Mouse (Mus musculus) Patski (cell line): ENCODE results near the gene Pm20d1. TPM values are rescaled to one million over a fixed set of nuclear protein-coding genes. Genes with fewer than 3 reads are reported as not detected.
A peak's percentile ranks its signal among the peaks of the same experiment; 100 is the strongest.

Experiments used
- ATAC-seq: fragments of 100-300 bp; one replicate; pipeline ENCODE4 v1.8.0; 2021
- CTCF ChIA-PET: fragments of 350-600 bp; sonication (Branson Sonifier 250); formaldehyde crosslinking; loops from one replicate; lab custom pipeline; 2022; ENCODE audit warnings: inconsistent platforms; lab: Charles Lee
- POLR2A ChIA-PET: fragments of 350-600 bp; sonication (Branson Sonifier 250); formaldehyde crosslinking; loops from one replicate; lab custom pipeline; 2022; ENCODE audit warnings: antibody characterized with exemption, inconsistent platforms; lab: Charles Lee
- DNase-seq: peaks from one replicate; pipeline ENCODE4 v3.0.0-alpha.2; 2011; ENCODE audit warnings: low read depth, low spot score
- H3K27me3 ChIP-seq: fragments of 371-371 bp; one replicate; pipeline ENCODE4 v1.5.1; 2021
- CTCF ChIP-seq: fragments of 100-300 bp; IDR thresholded peaks from one replicate; pipeline ENCODE4 v1.5.1; 2021
- in situ Hi-C: fragments of 300-500 bp; cut with MboI; formaldehyde crosslinking; loops from 3 replicates; pipeline ENCODE4 v1.11.1; 2018; ENCODE audit warnings: low pct_unique_long_range_greater_than_20kb, mixed read lengths
- polyA plus RNA-seq: library from polyadenylated mRNA; unstranded; gene quantifications from one replicate; pipeline ENCODE4 v1.2.3, GENCODE M21; 2021

The Pm20d1 gene
- polyA plus RNA-seq, 1 experiment from 2014 or later, result not detected

- POLR2A ChIA-PET, result no interaction called here
- no peak for DNase-seq
- CTCF ChIA-PET, result interaction anchor here (3.8 kb wide), 1 partner anchor 47 kb away, joined by 13 read pairs; no protein-coding TSS in a partner anchor
- in situ Hi-C loops, result no loop called here
- H3K27me3 ChIP-seq, result peaks cover 3% of the 10 kb centered on the region
- no peak for ATAC-seq
- no peak for TF ChIP-seq CTCF
Measured at GRCm38 (mm10) chr1:131758796-131759195, 38.4 kb upstream of the Pm20d1 start.

- ChIA-PET POLR2A (no interaction called here), CTCF (interaction anchor here (1.0 to 5.9 kb wide), 2 partner anchors 20 to 47 kb away, joined by 3 to 55 read pairs; no protein-coding TSS in a partner anchor)
- ATAC-seq (no peak), DNase-seq (no peak)
- TF ChIP-seq CTCF, result no peak
- in situ Hi-C loops, result no loop called here
- peaks cover 9% of the 10 kb centered on the region for H3K27me3 ChIP-seq
Measured at GRCm38 (mm10) chr1:131759667-131760427, 37.3 kb upstream of the Pm20d1 start.

GRCm38 (mm10) chr1:131760428-131760820 lies 36.8 kb upstream of the Pm20d1 start:
- POLR2A ChIA-PET, result no interaction called here
- TF ChIP-seq CTCF, result no peak
- peaks cover 5% of the 10 kb centered on the region for H3K27me3 ChIP-seq
- in situ Hi-C loops, result no loop called here
- ATAC-seq, result no peak
- DNase-seq, result no peak
- CTCF ChIA-PET, result interaction anchor here (5.9 kb wide), 1 partner anchor 48 kb away, joined by 55 read pairs; no protein-coding TSS in a partner anchor

- no peak for ATAC-seq
- peaks cover 8% of the 10 kb centered on the region for H3K27me3 ChIP-seq
- POLR2A ChIA-PET, result no interaction called here
- TF ChIP-seq CTCF, result no peak
- in situ Hi-C loops, result no loop called here
- CTCF ChIA-PET, result interaction anchor here (5.9 kb wide), 1 partner anchor 48 kb away, joined by 55 read pairs; no protein-coding TSS in a partner anchor
- DNase-seq, result no peak
Measured at GRCm38 (mm10) chr1:131761079-131761831, 35.9 kb upstream of the Pm20d1 start.

- TF ChIP-seq CTCF, result no peak
- ATAC-seq, result no peak
- peaks cover 10% of the 10 kb centered on the region for H3K27me3 ChIP-seq
- in situ Hi-C loops, result no loop called here
- ChIA-PET POLR2A (interaction anchor here (1.3 kb wide), 1 partner anchor 51 kb away, joined by 3 read pairs; no protein-coding TSS in a partner anchor), CTCF (interaction anchor here (0.9 to 5.9 kb wide), 4 partner anchors 9 to 55 kb away, joined by 3 to 55 read pairs (median 4); no protein-coding TSS in a partner anchor)
- no peak for DNase-seq
Measured at GRCm38 (mm10) chr1:131763683-131764082, 33.5 kb upstream of the Pm20d1 start.

- DNase-seq (no peak), ATAC-seq (no peak)
- TF ChIP-seq CTCF, result no peak
- in situ Hi-C loops, result loop anchor here (5.0 kb wide), 1 partner anchor 47 kb away; no protein-coding TSS in a partner anchor
- ChIA-PET POLR2A (interaction anchor here (1.3 kb wide), 1 partner anchor 52 kb away, joined by 3 read pairs; no protein-coding TSS in a partner anchor), CTCF (interaction anchor here (1.5 to 5.9 kb wide), 3 partner anchors 10 to 56 kb away, joined by 3 to 55 read pairs (median 4); no protein-coding TSS in a partner anchor)
- H3K27me3 ChIP-seq, result peaks cover 19% of the 10 kb centered on the region
Measured at GRCm38 (mm10) chr1:131764581-131765338, 32.4 kb upstream of the Pm20d1 start.

DNA sequence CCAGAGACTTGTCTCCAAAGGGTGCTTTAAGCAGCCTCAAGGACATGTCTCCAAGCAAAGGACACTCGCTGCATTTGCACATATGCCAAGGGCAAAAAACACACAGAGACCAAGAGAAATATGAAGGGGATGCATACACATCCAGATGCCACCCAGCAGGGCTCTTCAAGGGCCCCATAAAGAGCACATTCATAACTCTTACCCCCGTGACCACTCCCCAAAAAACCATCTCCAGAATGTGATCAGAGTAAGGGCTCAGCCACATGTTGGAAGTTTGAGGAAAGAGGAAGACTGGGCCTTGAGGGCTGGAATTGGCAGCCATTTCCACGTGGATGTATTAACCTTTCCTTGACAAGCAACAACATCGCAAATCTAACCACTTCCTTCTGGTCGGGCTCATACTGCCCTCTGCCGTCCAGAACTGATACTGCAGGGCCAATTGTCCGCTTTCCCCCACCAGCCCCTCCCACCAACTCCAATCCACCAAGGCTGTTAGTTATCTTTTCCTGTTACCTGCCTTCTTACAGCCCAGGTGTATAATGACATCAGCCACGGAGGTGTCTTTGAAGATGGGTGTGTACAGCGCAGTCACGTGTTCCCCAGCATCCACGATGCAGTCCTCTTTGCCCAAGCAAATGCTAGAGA lies 31.7 kb upstream of the Pm20d1 start:
- POLR2A ChIA-PET, result no interaction called here
- ATAC-seq, result no peak
- peaks cover 21% of the 10 kb centered on the region for H3K27me3 ChIP-seq
- peak; percentile 98 for TF ChIP-seq CTCF
- DNase-seq, result no peak
- in situ Hi-C loops, result loop anchor here (5.0 kb wide), 1 partner anchor 48 kb away; no protein-coding TSS in a partner anchor
- CTCF ChIA-PET, result interaction anchor here (1.0 to 5.9 kb wide), 6 partner anchors 43 to 64 kb away, joined by 3 to 55 read pairs (median 6); no protein-coding TSS in a partner anchor

GRCm38 (mm10) chr1:131769296-131769695 lies 27.9 kb upstream of the Pm20d1 start:
- ATAC-seq, result no peak
- POLR2A ChIA-PET, result no interaction called here

DNA sequence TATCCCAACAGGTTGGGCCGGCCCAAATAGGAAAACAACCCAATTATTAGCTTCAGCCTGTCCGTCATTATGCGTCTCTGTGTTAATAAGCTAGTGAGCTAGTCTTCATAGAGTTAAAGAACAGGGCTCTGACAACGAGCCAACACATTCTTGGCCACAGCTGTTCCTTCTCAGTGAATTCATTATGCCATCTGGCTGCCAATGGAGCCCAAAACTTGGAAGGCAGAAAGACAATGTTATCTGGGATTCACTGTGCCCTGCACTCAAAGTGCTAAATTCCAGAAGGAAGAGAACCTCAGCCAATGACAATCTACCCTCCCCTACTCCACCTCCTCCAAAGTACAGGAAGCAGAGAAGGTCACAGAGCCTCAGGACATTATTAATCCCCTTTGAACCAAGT lies 26.5 kb upstream of the Pm20d1 start:
- ChIA-PET CTCF (no interaction called here), POLR2A (interaction anchor here (0.7 kb wide), 1 partner anchor 14 kb away, joined by 5 read pairs; no protein-coding TSS in a partner anchor)
- TF ChIP-seq CTCF, result no peak
- peaks cover 29% of the 10 kb centered on the region for H3K27me3 ChIP-seq
- DNase-seq (no peak), ATAC-seq (no peak)
- in situ Hi-C loops, result no loop called here

More at GRCm38 (mm10) chr1:131769296-131769695, 27.9 kb upstream of the Pm20d1 start:
- in situ Hi-C loops, result loop anchor here (5.0 kb wide), 1 partner anchor 52 kb away; no protein-coding TSS in a partner anchor
- no peak for DNase-seq
- CTCF ChIA-PET, result interaction anchor here (1.2 to 2.0 kb wide), 3 partner anchors 57 to 61 kb away, joined by 4 to 8 read pairs (median 5); no protein-coding TSS in a partner anchor
- H3K27me3 ChIP-seq, result peaks cover 26% of the 10 kb centered on the region
- no peak for TF ChIP-seq CTCF
